In genomic region chr10:8885201-8885600, GRCm38 (mm10) we compare ENCODE assay signal across 8 mouse cellular contexts. TPM values are rescaled to one million over a fixed set of nuclear protein-coding genes. Genes with fewer than 3 reads are reported as not detected.
A peak's percentile ranks its signal among the peaks of the same experiment; 100 is the strongest.
DNase-seq lines count a peak whose midpoint lies in the region; ATAC-seq and TF ChIP-seq lines count a peak whose summit lies in the region.

No protein-coding gene starts in this region.

- peak overlapping the region; percentile 95 for H3K4me3 ChIP-seq in heart, embryonic 15.5 days
- H3K4me3 ChIP-seq in liver, embryonic 15.5 days (replicated peaks): peak overlapping the region; percentile 62
- H3K4me3 ChIP-seq in olfactory bulb, adult 2 months (ENCODE audit: insufficient read depth, low read depth, low read length): peak overlapping the region; percentile 51

- H3K36me3 ChIP-seq in heart, embryonic 15.5 days: no peaks in the 10 kb centered on the region
- H3K36me3 ChIP-seq in liver, embryonic 15.5 days (replicated peaks): no peaks in the 10 kb centered on the region

- peaks cover 23% of the 10 kb centered on the region for H3K4me1 ChIP-seq in heart, embryonic 15.5 days (replicated peaks)
- 0 out of 2 replicates have a peak, but pooled peaks cover 6% of the 10 kb centered on the region for H3K4me1 ChIP-seq in liver, embryonic 15.5 days (replicated peaks)
- H3K4me1 ChIP-seq in olfactory bulb, adult 2 months (ENCODE audit: control insufficient read depth, insufficient read depth, low read length): peaks cover 7% of the 10 kb centered on the region

- peak overlapping the region; percentile 83 for H3K4me2 ChIP-seq in heart, embryonic 15.5 days
- H3K4me2 ChIP-seq in liver, embryonic 15.5 days: peak overlapping the region; percentile 69

- peak overlapping the region; percentile 98 for H3K27ac ChIP-seq in heart, embryonic 15.5 days
- peak overlapping the region; percentile 86; the same call in 1 of the 2 replicates for H3K27ac ChIP-seq in liver, embryonic 15.5 days (replicated peaks)
- H3K27ac ChIP-seq in olfactory bulb, adult 2 months (ENCODE audit: insufficient read depth, low read depth, low read length): peak overlapping the region; percentile 53; the same call in 1 of the 2 replicates

- intact Hi-C loops in left cerebral cortex, postnatal 14 days (cut with DNase I): loop anchor here (5.0 kb wide), 1 partner anchor 83 kb away; no protein-coding TSS in a partner anchor

- no peak for ATAC-seq in heart, embryonic 15.5 days (replicated peaks; ENCODE audit: insufficient number of reproducible peaks, insufficient read depth, low FRiP score, low read depth)
- ATAC-seq in liver, embryonic 15.5 days (ENCODE audit: insufficient read depth): no peak

- peak; percentile 32 to 46 for DNase-seq in lung, adult 18-20 months
- no peak for DNase-seq in lung, postnatal 14 days
- no peak for DNase-seq in layer of hippocampus, adult 11-12 months (ENCODE audit: low spot score)
- no peak for DNase-seq in left cerebral cortex, postnatal 14 days (ENCODE audit: low spot score in 2 of 2)
- DNase-seq in thymus, postnatal 36 days: no peak

- TF ChIP-seq POLR2A in olfactory bulb, adult 2 months (IDR thresholded peaks at IDR 0.05; ENCODE audit: insufficient read depth, low read depth, low read length): no peak

- 2% methylated on average over 11 of the region's 11 CpGs for WGBS in heart, embryonic 15.5 days
- 2% methylated on average over 11 of the region's 11 CpGs for WGBS in liver, embryonic 15.5 days (ENCODE audit: insufficient replicate concordance)
- 9% methylated on average over 11 of the region's 11 CpGs for WGBS in olfactory bulb, adult 2 months

- peak overlapping the region; percentile 85 for H3K9ac ChIP-seq in heart, embryonic 15.5 days
- H3K9ac ChIP-seq in liver, embryonic 15.5 days: peak overlapping the region; percentile 37; the same call in 1 of the 2 replicates

- H3K27me3 ChIP-seq in heart, embryonic 15.5 days: no peaks in the 10 kb centered on the region
- H3K27me3 ChIP-seq in liver, embryonic 15.5 days: peaks cover 34% of the 10 kb centered on the region

- H3K9me3 ChIP-seq in heart, embryonic 15.5 days (replicated peaks): no peaks in the 10 kb centered on the region
- no peaks in the 10 kb centered on the region for H3K9me3 ChIP-seq in liver, embryonic 15.5 days (replicated peaks)

- no peak for TF ChIP-seq CTCF in olfactory bulb, adult 2 months (IDR thresholded peaks at IDR 0.05; ENCODE audit: insufficient read depth, low read depth, low read length)

RNA-seq across cellular contexts. Expression of gene Sash1, which starts 0.7 kb away (rescaled TPM):
- 3.2 and 4.6 TPM in 2 replicates for polyA plus RNA-seq in heart, embryonic 15.5 days (2015; fragmentation: Nextera tagmentation; extraction: Ambion mirVana)
- 0.94 and 0.99 TPM in 2 replicates for polyA plus RNA-seq in liver, embryonic 15.5 days (2015; fragmentation: Nextera tagmentation; extraction: Ambion mirVana)
- polyA plus RNA-seq in olfactory bulb, adult 2 months (2012; ENCODE audit: insufficient read depth, insufficient read length, low replicate concordance, missing spikeins): not detected in 2 replicates
- 10 to 100 TPM; 60.0 to 64.3 TPM for total RNA-seq in left cerebral cortex, postnatal 14 days (2021)

Comparison
In these comparisons a context has a peak if more than half of its experiments do, and no peak if none do; other contexts are left out.
1. DNase-seq: peak in lung, adult 18-20 months (2 of 2); none in lung, postnatal 14 days (single experiment), layer of hippocampus, adult 11-12 months (single experiment), left cerebral cortex, postnatal 14 days (0 of 2) and thymus, postnatal 36 days (0 of 2).
2. Peak in every context shown above with its lines, with median percentiles within 50 percentile points of each other: H3K27ac ChIP-seq and H3K4me3 ChIP-seq.